Comparison of ENCODE assay signal across 8 mouse cellular contexts in the genomic region with DNA sequence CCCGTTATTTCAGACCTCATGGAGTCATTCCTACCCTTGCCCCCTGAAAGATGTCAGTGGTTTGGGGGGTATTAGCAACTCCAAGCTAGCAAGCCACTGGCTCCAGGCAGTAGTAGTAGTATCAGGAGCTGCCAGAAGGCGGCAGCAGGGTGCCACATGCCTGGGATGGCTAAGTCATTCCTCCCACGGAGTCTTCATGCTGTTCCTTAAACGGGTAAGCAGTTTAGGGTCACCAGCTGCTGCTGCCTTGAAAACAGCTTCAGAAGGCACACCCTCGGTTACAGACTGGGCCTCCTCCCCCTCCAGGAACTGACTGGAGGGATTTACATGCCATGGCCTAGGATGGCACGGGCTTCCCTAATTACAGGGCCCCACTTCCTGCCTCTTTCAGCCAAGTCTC. TPM values are rescaled to one million over a fixed set of nuclear protein-coding genes. Genes with fewer than 3 reads are reported as not detected.
DNase-seq lines count a peak whose midpoint lies in the region; ATAC-seq and TF ChIP-seq lines count a peak whose summit lies in the region.

No protein-coding gene starts in this region.

- peak overlapping the region; percentile 53; the same call in 1 of the 2 replicates for H3K9ac ChIP-seq in embryonic facial prominence, embryonic 13.5 days
- no peak overlapping the region for H3K9ac ChIP-seq in kidney, postnatal 0 days (ENCODE audit: low read depth, low read length)
- H3K9ac ChIP-seq in liver, adult 2 months (ENCODE audit: low read depth, low read length): no peak overlapping the region

- 6% methylated on average over 6 of the region's 6 CpGs for WGBS in embryonic facial prominence, embryonic 13.5 days
- WGBS in kidney, postnatal 0 days: 4% methylated on average over 6 of the region's 6 CpGs
- 22% methylated on average over 6 of the region's 6 CpGs for WGBS in liver, adult 2 months

- H3K27me3 ChIP-seq in embryonic facial prominence, embryonic 13.5 days: no peaks in the 10 kb centered on the region
- no peaks in the 10 kb centered on the region for H3K27me3 ChIP-seq in kidney, postnatal 0 days (ENCODE audit: insufficient read depth, low read length)
- no peaks in the 10 kb centered on the region for H3K27me3 ChIP-seq in liver, adult 2 months (ENCODE audit: control insufficient read depth, insufficient read depth, low read length)

- peaks cover 28% of the 10 kb centered on the region for H3K4me1 ChIP-seq in embryonic facial prominence, embryonic 13.5 days
- peaks cover 13% of the 10 kb centered on the region; the same call in 1 of the 2 replicates for H3K4me1 ChIP-seq in kidney, postnatal 0 days (replicated peaks; ENCODE audit: insufficient read depth, low read length)
- H3K4me1 ChIP-seq in liver, adult 2 months (ENCODE audit: control insufficient read depth, insufficient read depth, low read length): peaks cover 24% of the 10 kb centered on the region

- H3K4me3 ChIP-seq in embryonic facial prominence, embryonic 13.5 days: no peak overlapping the region
- no peak overlapping the region for H3K4me3 ChIP-seq in kidney, postnatal 0 days (replicated peaks; ENCODE audit: low read depth, low read length)
- no peak overlapping the region for H3K4me3 ChIP-seq in liver, adult 2 months (ENCODE audit: insufficient read depth, low read depth, low read length)

- H3K27ac ChIP-seq in embryonic facial prominence, embryonic 13.5 days: 0 out of 2 replicates have a peak overlapping the region, but pooled peaks have one; percentile 39
- peak overlapping the region; percentile 66 for H3K27ac ChIP-seq in kidney, postnatal 0 days
- H3K27ac ChIP-seq in liver, adult 2 months (replicated peaks; ENCODE audit: insufficient read depth, low read depth, low read length): no peak overlapping the region

- TF ChIP-seq POLR2A in liver, adult 2 months (IDR thresholded peaks at IDR 0.05; ENCODE audit: extremely low read depth, insufficient read depth, low read length): no peak

- DNase-seq in 416B (ENCODE audit: low read depth): peak; percentile 85
- DNase-seq in adrenal gland, postnatal 14 days: peak; percentile 89
- peak; percentile 82 for DNase-seq in heart, adult 8-10 months (ENCODE audit: low spot score)
- DNase-seq in kidney, postnatal 0 days (ENCODE audit: low spot score): peak; percentile 94
- DNase-seq in liver, adult 2 months (ENCODE audit: extremely low read depth, low read depth, low spot score): peak; percentile 52
- DNase-seq in spleen, postnatal 14 days (ENCODE audit: low spot score in 2 of 2): peak; percentile 65 to 80

- ATAC-seq in embryonic facial prominence, embryonic 13.5 days (ENCODE audit: insufficient number of reproducible peaks, insufficient read depth, low FRiP score, low TSS enrichment, low read depth): 0 out of 2 replicates have a peak, but pooled peaks have one; percentile 33
- ATAC-seq in kidney, postnatal 0 days (replicated peaks; ENCODE audit: low FRiP score, low read depth): peak; percentile 50
- ATAC-seq in monocyte, adult 5-6 weeks (replicated peaks; ENCODE audit: insufficient number of reproducible peaks, low FRiP score, low TSS enrichment, poor library complexity, severe bottlenecking): peak; percentile 40

- no peaks in the 10 kb centered on the region for H3K79me2 ChIP-seq in liver, adult 2 months (ENCODE audit: control insufficient read depth, insufficient read depth, low read length)

- no peaks in the 10 kb centered on the region for H3K9me3 ChIP-seq in embryonic facial prominence, embryonic 13.5 days
- H3K9me3 ChIP-seq in kidney, postnatal 0 days (replicated peaks; ENCODE audit: low read length): no peaks in the 10 kb centered on the region

- peak; percentile 81 for TF ChIP-seq CTCF in kidney, postnatal 0 days (IDR thresholded peaks at IDR 0.05; ENCODE audit: low read depth)
- TF ChIP-seq CTCF in liver, adult 2 months (IDR thresholded peaks at IDR 0.05; ENCODE audit: low read depth, low read length): peak; percentile 91

- no peak overlapping the region; the same call in 1 of the 2 replicates for H3K4me2 ChIP-seq in embryonic facial prominence, embryonic 13.5 days
- H3K4me2 ChIP-seq in kidney, postnatal 0 days (ENCODE audit: low read length): no peak overlapping the region

- peaks cover 33% of the 10 kb centered on the region for H3K36me3 ChIP-seq in embryonic facial prominence, embryonic 13.5 days
- 0 out of 2 replicates have a peak, but pooled peaks cover under 1% of the 10 kb centered on the region for H3K36me3 ChIP-seq in kidney, postnatal 0 days (ENCODE audit: insufficient read depth, low read length)
- peaks cover 1% of the 10 kb centered on the region; the same call in 1 of the 2 replicates for H3K36me3 ChIP-seq in liver, adult 2 months (ENCODE audit: control insufficient read depth, insufficient read depth, low read length)

RNA-seq across cellular contexts. Expression of a gene that starts 13.0 kb away (rescaled TPM):
- 5.4 and 6.3 TPM in 2 replicates for total RNA-seq in adrenal gland, postnatal 14 days (2021)
- polyA plus RNA-seq in embryonic facial prominence, embryonic 13.5 days (2015; fragmentation: Nextera tagmentation; extraction: Ambion mirVana): 0.70 and 0.80 TPM in 2 replicates
- total RNA-seq in heart, adult 8-10 months (2022): 1 to 10 TPM; 3.5 to 5.7 (median 3.9) TPM
- polyA plus RNA-seq in kidney, postnatal 0 days (2015; fragmentation: Nextera tagmentation; extraction: Ambion mirVana): 0.59 and 0.78 TPM in 2 replicates
- 0.67 and 0.74 TPM in 2 replicates for total RNA-seq in liver, adult 2 months (2014; rRNA removed)
- polyA plus RNA-seq in liver, adult 2 months (2012; rRNA removed): 2.4 and 3.0 TPM in 2 replicates
- total RNA-seq in monocyte, adult 5-6 weeks (2017): 21.4 to 36.0 TPM (median 24.0 TPM) in 3 replicates

RNA-seq across cellular contexts. Expression of a gene that starts 29.7 kb away (rescaled TPM):
- total RNA-seq in adrenal gland, postnatal 14 days (2021): 28.9 and 33.0 TPM in 2 replicates
- 71.2 and 79.9 TPM in 2 replicates for polyA plus RNA-seq in embryonic facial prominence, embryonic 13.5 days (2015; fragmentation: Nextera tagmentation; extraction: Ambion mirVana)
- total RNA-seq in heart, adult 8-10 months (2022): 10 to 100 TPM; 13.3 to 20.8 (median 19.9) TPM
- 49.5 and 50.8 TPM in 2 replicates for polyA plus RNA-seq in kidney, postnatal 0 days (2015; fragmentation: Nextera tagmentation; extraction: Ambion mirVana)
- 4.7 and 4.9 TPM in 2 replicates for total RNA-seq in liver, adult 2 months (2014; rRNA removed)
- 5.2 and 5.9 TPM in 2 replicates for polyA plus RNA-seq in liver, adult 2 months (2012; rRNA removed)
- total RNA-seq in monocyte, adult 5-6 weeks (2017): 17.3 to 37.0 TPM (median 34.6 TPM) in 3 replicates

RNA-seq across cellular contexts. Expression of a gene that starts 48.2 kb away (rescaled TPM):
- 17.1 and 17.8 TPM in 2 replicates for total RNA-seq in adrenal gland, postnatal 14 days (2021)
- polyA plus RNA-seq in embryonic facial prominence, embryonic 13.5 days (2015; fragmentation: Nextera tagmentation; extraction: Ambion mirVana): 31.9 and 32.9 TPM in 2 replicates
- 1 to 10 TPM; 6.2 to 8.1 (median 7.6) TPM for total RNA-seq in heart, adult 8-10 months (2022)
- 25.2 and 26.0 TPM in 2 replicates for polyA plus RNA-seq in kidney, postnatal 0 days (2015; fragmentation: Nextera tagmentation; extraction: Ambion mirVana)
- 7.5 and 7.6 TPM in 2 replicates for total RNA-seq in liver, adult 2 months (2014; rRNA removed)
- polyA plus RNA-seq in liver, adult 2 months (2012; rRNA removed): 6.1 and 6.9 TPM in 2 replicates
- total RNA-seq in monocyte, adult 5-6 weeks (2017): 26.6 to 40.5 TPM (median 35.0 TPM) in 3 replicates

RNA-seq across cellular contexts. Expression of a gene that starts 49.1 kb away (rescaled TPM):
- not detected in 2 replicates for total RNA-seq in adrenal gland, postnatal 14 days (2021)
- 0.12 TPM in 1 of 2 replicates, not detected in the other for polyA plus RNA-seq in embryonic facial prominence, embryonic 13.5 days (2015; fragmentation: Nextera tagmentation; extraction: Ambion mirVana)
- total RNA-seq in heart, adult 8-10 months (2022): under 1 TPM in 1 of 4 experiments, not detected in 3; 0.11 TPM
- 0.05 and 0.14 TPM in 2 replicates for polyA plus RNA-seq in kidney, postnatal 0 days (2015; fragmentation: Nextera tagmentation; extraction: Ambion mirVana)
- total RNA-seq in liver, adult 2 months (2014; rRNA removed): 0.09 TPM in 1 of 2 replicates, not detected in the other
- 0.05 TPM in 1 of 2 replicates, not detected in the other for polyA plus RNA-seq in liver, adult 2 months (2012; rRNA removed)
- total RNA-seq in monocyte, adult 5-6 weeks (2017): 0.43 TPM in 1 of 3 replicates, not detected in the others
